14 mouse cellular contexts compared by ENCODE assay signal in genomic region chr9:121343122-121343876, GRCm38 (mm10). TPM values are rescaled to one million over a fixed set of nuclear protein-coding genes. Genes with fewer than 3 reads are reported as not detected.
DNase-seq lines count a peak whose midpoint lies in the region; ATAC-seq and TF ChIP-seq lines count a peak whose summit lies in the region.
"Had no signal": no experiment of that assay in that cellular context is flagged by ENCODE, and none has a peak within 500 bp of the region (broad histone marks: within the 10 kb centered on the region; RNA-seq: fewer than 3 reads in every experiment).

No protein-coding gene starts in this region.

- H3K27ac ChIP-seq in left cerebral cortex, adult 2 months, result no peak overlapping the region
- peak overlapping the region; percentile 91 for H3K27ac ChIP-seq in ES-E14 (ENCODE audit: insufficient read depth, low read depth, low read length, poor library complexity, severe bottlenecking)
- peak overlapping the region; percentile 96 for H3K27ac ChIP-seq in heart, embryonic 16.5 days (ENCODE audit: low read length)

- DNase-seq in heart, adult 8-10 months (ENCODE audit: low spot score), result peak; percentile 57
- DNase-seq in heart, postnatal 14 days, result no peak
- DNase-seq in left cerebral cortex, adult 2 months (ENCODE audit: extremely low spot score in 1 of 2, low spot score in 2 of 2), result no peak
- DNase-seq in left cerebral cortex, adult 8-10 months (ENCODE audit: low spot score in 2 of 2), result no peak
- DNase-seq in ES-E14 (ENCODE audit: low read depth, low spot score), result no peak
- no peak for DNase-seq in frontal cortex, adult 2 months (ENCODE audit: extremely low spot score in 1 of 2, low spot score in 1 of 2)
- no peak for DNase-seq in spleen, adult 18-20 months
- DNase-seq: cerebellum, postnatal 36 days; gastrocnemius, postnatal 36 days; lung, postnatal 36 days had no signal

- no peaks in the 10 kb centered on the region for H3K27me3 ChIP-seq in heart, embryonic 16.5 days (ENCODE audit: control insufficient read depth, insufficient read depth, low read length)
- H3K27me3 ChIP-seq: stomach, embryonic 15.5 days had no signal

- H3K4me2 ChIP-seq in heart, embryonic 16.5 days (ENCODE audit: low read depth, low read length), result no peak overlapping the region
- H3K4me2 ChIP-seq: stomach, embryonic 15.5 days had no signal

- in situ Hi-C loops in ES-E14 (cut with MboI; ENCODE audit: low sequenced_read_pairs in 2 of 2, unreplicated experiment in 2 of 2), result no loop called here

- no peaks in the 10 kb centered on the region for H3K9me3 ChIP-seq in ES-E14 (ENCODE audit: control insufficient read depth, insufficient read depth, low read depth, low read length)
- H3K9me3 ChIP-seq in heart, embryonic 16.5 days (replicated peaks; ENCODE audit: control insufficient read depth, low read length), result no peaks in the 10 kb centered on the region
- H3K9me3 ChIP-seq: limb, embryonic 10.5 days; stomach, embryonic 15.5 days had no signal

- H3K4me3 ChIP-seq in left cerebral cortex, adult 2 months, result no peak overlapping the region
- H3K4me3 ChIP-seq in ES-E14 (ENCODE audit: insufficient read depth in 1 of 2, low read depth in 1 of 2, low read length in 2 of 2, poor library complexity in 1 of 2, severe bottlenecking in 1 of 2), result no peak overlapping the region
- H3K4me3 ChIP-seq in heart, embryonic 16.5 days (ENCODE audit: low read length), result no peak overlapping the region
- H3K4me3 ChIP-seq: erythroblast, embryonic 14.5 days; limb, embryonic 10.5 days; stomach, embryonic 15.5 days had no signal

- TF ChIP-seq CTCF in left cerebral cortex, adult 2 months (IDR thresholded peaks at IDR 0.05), result peak; percentile 4

- H3K4me1 ChIP-seq in ES-E14 (ENCODE audit: control insufficient read depth in 2 of 2, insufficient read depth in 2 of 2, low read length in 2 of 2, poor library complexity in 1 of 2), result peaks cover 7 to 51% of the 10 kb centered on the region in 2 experiments; a peak in 2 of 4 replicates
- peaks cover 63% of the 10 kb centered on the region for H3K4me1 ChIP-seq in heart, embryonic 16.5 days (ENCODE audit: control insufficient read depth, insufficient read depth, low read length)

- 56% methylated on average over 14 of the region's 14 CpGs for WGBS in heart, embryonic 16.5 days

- H3K36me3 ChIP-seq in ES-E14 (ENCODE audit: control insufficient read depth, insufficient read depth, low read length, poor library complexity, severe bottlenecking), result no peaks in the 10 kb centered on the region
- H3K36me3 ChIP-seq in heart, embryonic 16.5 days (ENCODE audit: control insufficient read depth, insufficient read depth), result no peaks in the 10 kb centered on the region
- H3K36me3 ChIP-seq: limb, embryonic 10.5 days; stomach, embryonic 15.5 days had no signal

- peak overlapping the region; percentile 16; the same call in 1 of the 2 replicates for H3K9ac ChIP-seq in ES-E14 (ENCODE audit: insufficient read depth, low read depth, low read length, poor library complexity, severe bottlenecking)
- H3K9ac ChIP-seq in heart, embryonic 16.5 days (ENCODE audit: low read length), result peak overlapping the region; percentile 32
- H3K9ac ChIP-seq: stomach, embryonic 15.5 days had no signal

- no peak for ATAC-seq in heart, embryonic 16.5 days (replicated peaks; ENCODE audit: extremely low read depth, insufficient read depth, low FRiP score)

- intact Hi-C loops in heart, postnatal 14 days (cut with DNase I), result no loop called here
- intact Hi-C loops in left cerebral cortex, adult 2 months (cut with DNase I), result no loop called here

TF ChIP-seq in ES-E14, 5 proteins besides CTCF, POLR2A, EP300 and RAD21:
- peak; percentile 40; the same call in 1 of the 2 replicates for TF ChIP-seq ZC3H11A (IDR thresholded peaks at IDR 0.05; ENCODE audit: borderline replicate concordance, low read depth, low read length)
- TF ChIP-seq ZNF384 (IDR thresholded peaks at IDR 0.05; ENCODE audit: low read depth, low read length), result no peak

RNA-seq across cellular contexts. Expression of gene Trak1, which starts 46.0 kb away (rescaled TPM):
- total RNA-seq in heart, adult 8-10 months (2022), result 100 to 1,000 TPM; 294 to 334 (median 302) TPM
- total RNA-seq in heart, postnatal 14 days (2021), result 100 to 1,000 TPM; 323 to 335 TPM
- total RNA-seq in left cerebral cortex, adult 2 months (2021), result 100 to 1,000 TPM; 247 to 298 TPM
- total RNA-seq in left cerebral cortex, adult 8-10 months (2022), result 100 to 1,000 TPM; 206 to 233 (median 225) TPM
- total RNA-seq in ES-E14 (2012; rRNA removed), result 18.9 and 42.6 TPM in 2 replicates
- polyA plus RNA-seq in heart, embryonic 16.5 days (2015; fragmentation: Nextera tagmentation; extraction: Ambion mirVana), result 42.4 and 48.9 TPM in 2 replicates
- polyA plus RNA-seq in frontal cortex, adult 2 months (2012; rRNA removed), result 136 and 139 TPM in 2 replicates
